Comparison of ENCODE assay signal across 8 mouse cellular contexts in genomic region chr9:110131525-110132197, GRCm38 (mm10). TPM values are rescaled to one million over a fixed set of nuclear protein-coding genes. Genes with fewer than 3 reads are reported as not detected.
DNase-seq lines count a peak whose midpoint lies in the region; ATAC-seq lines count a peak whose summit lies in the region.

No protein-coding gene starts in this region.

- H3K36me3 ChIP-seq in intestine, embryonic 14.5 days (ENCODE audit: control insufficient read depth, insufficient read depth, low read length), result peaks cover 15% of the 10 kb centered on the region

- H3K9me3 ChIP-seq in intestine, embryonic 14.5 days (ENCODE audit: control insufficient read depth, low read length), result no peaks in the 10 kb centered on the region

- peak overlapping the region; percentile 99 for H3K4me3 ChIP-seq in intestine, embryonic 14.5 days (ENCODE audit: low read depth, low read length)

- DNase-seq in adrenal gland, adult 18-20 months (ENCODE audit: low spot score in 2 of 2), result peak; percentile 99
- DNase-seq in embryo, embryonic 11 days, result peak; percentile 100
- DNase-seq in gastrocnemius, postnatal 25 days, result peak; percentile 99
- DNase-seq in intestine, embryonic 14.5 days (ENCODE audit: low spot score), result peak; percentile 99
- peak; percentile 99 for DNase-seq in left cerebral cortex, postnatal 14 days (ENCODE audit: low spot score in 2 of 2)
- DNase-seq in mesoderm, embryonic 11.5 days (ENCODE audit: low read depth, low spot score), result peak; percentile 100
- peak; percentile 98 for DNase-seq in right cerebral cortex, postnatal 36 days (ENCODE audit: low spot score in 2 of 2)
- DNase-seq in yolk sac, embryonic 10.5 days (ENCODE audit: low spot score), result peak; percentile 98

- peak overlapping the region; percentile 94 for H3K27ac ChIP-seq in intestine, embryonic 14.5 days (ENCODE audit: low read depth)

- no peaks in the 10 kb centered on the region for H3K27me3 ChIP-seq in intestine, embryonic 14.5 days (replicated peaks; ENCODE audit: control insufficient read depth, insufficient read depth, low read length)

- WGBS in intestine, embryonic 14.5 days, result under 1% methylated on average over 61 of the region's 64 CpGs

- H3K4me1 ChIP-seq in intestine, embryonic 14.5 days (replicated peaks; ENCODE audit: control insufficient read depth, insufficient read depth, low read length), result peaks cover 16% of the 10 kb centered on the region

- H3K9ac ChIP-seq in intestine, embryonic 14.5 days (ENCODE audit: low read length), result peak overlapping the region; percentile 98

- H3K4me2 ChIP-seq in intestine, embryonic 14.5 days (ENCODE audit: low read length), result peak overlapping the region; percentile 76

- peak; percentile 94 for ATAC-seq in intestine, embryonic 14.5 days (replicated peaks; ENCODE audit: low FRiP score, low TSS enrichment, low read depth)

- intact Hi-C loops in left cerebral cortex, postnatal 14 days (cut with DNase I), result no loop called here

RNA-seq across cellular contexts. Expression of gene Dhx30, which starts 14.0 kb away (rescaled TPM):
- total RNA-seq in adrenal gland, adult 18-20 months (2021), result 100 to 1,000 TPM in 1 of 2 experiments, 10 to 100 TPM in 1; 95.9 to 107 TPM
- 10 to 100 TPM; 28.7 to 29.9 TPM for total RNA-seq in gastrocnemius, postnatal 25 days (2021)
- 123 and 134 TPM in 2 replicates for polyA plus RNA-seq in intestine, embryonic 14.5 days (2014; fragmentation: Nextera tagmentation; extraction: Ambion mirVana)
- total RNA-seq in left cerebral cortex, postnatal 14 days (2021), result 100 to 1,000 TPM; 153 to 158 TPM

RNA-seq across cellular contexts. Expression of gene Smarcc1, which starts 14.2 kb away (rescaled TPM):
- 10 to 100 TPM; 39.4 to 52.7 TPM for total RNA-seq in adrenal gland, adult 18-20 months (2021)
- total RNA-seq in gastrocnemius, postnatal 25 days (2021), result 10 to 100 TPM; 19.5 to 19.6 TPM
- 125 and 127 TPM in 2 replicates for polyA plus RNA-seq in intestine, embryonic 14.5 days (2014; fragmentation: Nextera tagmentation; extraction: Ambion mirVana)
- total RNA-seq in left cerebral cortex, postnatal 14 days (2021), result 10 to 100 TPM; 67.8 to 68.7 TPM

Comparison
In these comparisons a context has a peak if more than half of its experiments do, and no peak if none do; other contexts are left out.
1. Peak in every context shown above with its lines: DNase-seq, ATAC-seq, H3K4me3 ChIP-seq and H3K27ac ChIP-seq.